ENCODE assay signal across 23 mouse cellular contexts in genomic region chr17:82484609-82485008, GRCm38 (mm10).
A peak's percentile ranks its signal among the peaks of the same experiment; 100 is the strongest.
DNase-seq lines count a peak whose midpoint lies in the region; ATAC-seq and TF ChIP-seq lines count a peak whose summit lies in the region.
"Had no signal": no experiment of that assay in that cellular context is flagged by ENCODE, and none has a peak within 500 bp of the region (broad histone marks: within the 10 kb centered on the region; RNA-seq: fewer than 3 reads in every experiment).

No protein-coding gene starts in this region.

- no peak overlapping the region for H3K27ac ChIP-seq in midbrain, postnatal 0 days (ENCODE audit: low read depth, low read length)
- H3K27ac ChIP-seq: forebrain, embryonic 10.5 days; gastrocnemius, adult 2 months; hindbrain, embryonic 12.5 days; hindbrain, embryonic 15.5 days had no signal

- H3K9me3 ChIP-seq in midbrain, postnatal 0 days (ENCODE audit: low read length) = no peaks in the 10 kb centered on the region
- H3K9me3 ChIP-seq: forebrain, embryonic 10.5 days; hindbrain, embryonic 12.5 days; hindbrain, embryonic 15.5 days had no signal

- DNase-seq in frontal cortex, postnatal 14 days (ENCODE audit: low spot score in 2 of 2) = no peak
- peak; percentile 11 for DNase-seq in left cerebral cortex, adult 11 months (ENCODE audit: low spot score)
- no peak for DNase-seq in left cerebral cortex, postnatal 10 days (ENCODE audit: extremely low spot score in 1 of 2, low spot score in 2 of 2)
- DNase-seq in right cerebral cortex, adult 18-20 months = peak; percentile 23
- no peak for DNase-seq in right cerebral cortex, adult 2 months (ENCODE audit: low spot score in 2 of 2)
- DNase-seq in midbrain, postnatal 0 days (ENCODE audit: low spot score) = no peak
- no peak for DNase-seq in kidney, postnatal 10 days
- DNase-seq: adrenal gland, adult 8-10 months; adrenal gland, postnatal 25 days; cerebellum, adult 18-20 months; cerebellum, adult 9-10 months; cerebellum, postnatal 14 days; forebrain, postnatal 0 days; gastrocnemius, adult 2 months; gastrocnemius, postnatal 14 days; heart, adult 11 months had no signal

- H3K4me2 ChIP-seq in midbrain, postnatal 0 days (ENCODE audit: low read depth, low read length, poor library complexity, severe bottlenecking) = no peak overlapping the region
- H3K4me2 ChIP-seq: heart, embryonic 11.5 days; hindbrain, embryonic 12.5 days; hindbrain, embryonic 15.5 days had no signal

- H3K9ac ChIP-seq in midbrain, postnatal 0 days (replicated peaks; ENCODE audit: low read length, poor library complexity, severe bottlenecking) = no peak overlapping the region
- H3K9ac ChIP-seq: forebrain, postnatal 0 days; hindbrain, embryonic 12.5 days; hindbrain, embryonic 15.5 days had no signal

- intact Hi-C loops in left cerebral cortex, postnatal 10 days (cut with DNase I) = loop anchor here (10.0 kb wide), 1 partner anchor 230 kb away; no protein-coding TSS in a partner anchor

- no peaks in the 10 kb centered on the region for H3K4me1 ChIP-seq in midbrain, postnatal 0 days (ENCODE audit: insufficient read depth, low read length)
- H3K4me1 ChIP-seq: forebrain, embryonic 10.5 days; hindbrain, embryonic 12.5 days; hindbrain, embryonic 15.5 days had no signal

- WGBS in midbrain, postnatal 0 days = 94% methylated on average over 6 of the region's 6 CpGs

- TF ChIP-seq CTCF in midbrain, postnatal 0 days (IDR thresholded peaks at IDR 0.05) = no peak

- no peaks in the 10 kb centered on the region for H3K27me3 ChIP-seq in midbrain, postnatal 0 days (ENCODE audit: insufficient read depth, low read length)
- H3K27me3 ChIP-seq: hindbrain, embryonic 12.5 days; hindbrain, embryonic 15.5 days had no signal

- H3K4me3 ChIP-seq in midbrain, postnatal 0 days (ENCODE audit: low read depth, low read length) = no peak overlapping the region
- H3K4me3 ChIP-seq: forebrain, embryonic 10.5 days; gastrocnemius, adult 2 months; hindbrain, embryonic 12.5 days; hindbrain, embryonic 15.5 days had no signal

- ATAC-seq in frontal cortex, adult (ENCODE audit: low TSS enrichment) = peak; percentile 91
- ATAC-seq in midbrain, postnatal 0 days (ENCODE audit: low FRiP score) = no peak
- ATAC-seq: activated CD4-positive, CD25-positive, alpha-beta regulatory T cell, adult 4 months; forebrain, embryonic 14.5 days; forebrain, postnatal 0 days had no signal

- no peaks in the 10 kb centered on the region for H3K36me3 ChIP-seq in midbrain, postnatal 0 days (ENCODE audit: insufficient read depth, low read length)
- H3K36me3 ChIP-seq: forebrain, embryonic 10.5 days; hindbrain, embryonic 12.5 days; hindbrain, embryonic 15.5 days had no signal

Comparison
In these comparisons a context has a peak if more than half of its experiments do, and no peak if none do; other contexts are left out.
1. DNase-seq: peak in left cerebral cortex, adult 11 months (single experiment) and right cerebral cortex, adult 18-20 months (single experiment); none in frontal cortex, postnatal 14 days (0 of 2), left cerebral cortex, postnatal 10 days (0 of 2), right cerebral cortex, adult 2 months (0 of 2), midbrain, postnatal 0 days (single experiment) and kidney, postnatal 10 days (single experiment).